Mouse (Mus musculus) cerebellum, postnatal 4 days (tissue): ENCODE data around the gene Ywhag.
A peak's percentile ranks its signal among the peaks of the same experiment; 100 is the strongest.

Source experiments
- DNase-seq, 2 experiments: peaks; one replicate each; pipeline ENCODE4 v3.0.0; 2022; ENCODE audit warnings: low spot score in 2 of 2, mixed read lengths in 1 of 2

The Ywhag gene

GRCm38 (mm10) chr5:135934481-135935175 lies at the start of gene Ywhag:
Gene Ywhag, minus strand, starts transcription at chr5:135934616.
- peak; percentile 94 to 98 for DNase-seq

- peak in 1 of 2 experiments; percentile 65 for DNase-seq
Measured at GRCm38 (mm10) chr5:135982398-135982797, 48.0 kb upstream of the Ywhag start.

GRCm38 (mm10) chr5:135979904-135980303 lies 45.5 kb upstream of the Ywhag start, which contains the start of gene Zp3:
Gene Zp3, plus strand, starts transcription at chr5:135980099.
- no peak for DNase-seq

- no peak for DNase-seq
Measured at GRCm38 (mm10) chr5:135979381-135979780, 45.0 kb upstream of the Ywhag start.

- no peak for DNase-seq
Measured at GRCm38 (mm10) chr5:135975893-135976668, 41.7 kb upstream of the Ywhag start.

GRCm38 (mm10) chr5:135974365-135974764 lies 39.9 kb upstream of the Ywhag start, which contains the start of gene Ssc4d:
Gene Ssc4d, minus strand, starts transcription at chr5:135974531.
- DNase-seq, result no peak

- no peak for DNase-seq
Measured at GRCm38 (mm10) chr5:135971876-135972275, 37.5 kb upstream of the Ywhag start.

- DNase-seq, result no peak
Measured at GRCm38 (mm10) chr5:135970247-135970646, 35.8 kb upstream of the Ywhag start.

GRCm38 (mm10) chr5:135968781-135969180 lies 34.4 kb upstream of the Ywhag start:
- DNase-seq, result peak in 1 of 2 experiments; percentile 57

GRCm38 (mm10) chr5:135966866-135967265 lies 32.5 kb upstream of the Ywhag start:
- DNase-seq, result no peak

- peak in 1 of 2 experiments; percentile 44 for DNase-seq
Measured at GRCm38 (mm10) chr5:135965501-135965930, 31.1 kb upstream of the Ywhag start.

- DNase-seq, result no peak
Measured at GRCm38 (mm10) chr5:135963280-135963627, 28.8 kb upstream of the Ywhag start.

GRCm38 (mm10) chr5:135962492-135963279 lies 28.3 kb upstream of the Ywhag start:
- DNase-seq, result peak; percentile 84 to 94

GRCm38 (mm10) chr5:135962125-135962491 lies 27.7 kb upstream of the Ywhag start:
- no peak for DNase-seq

- DNase-seq, result no peak
Measured at GRCm38 (mm10) chr5:135960909-135961635, 26.7 kb upstream of the Ywhag start.

GRCm38 (mm10) chr5:135959911-135960310 lies 25.5 kb upstream of the Ywhag start:
- no peak for DNase-seq

- DNase-seq, result no peak
Measured at GRCm38 (mm10) chr5:135958367-135958766, 24.0 kb upstream of the Ywhag start.

- DNase-seq, result peak; percentile 61 to 76
Measured at GRCm38 (mm10) chr5:135957207-135957974, 23.0 kb upstream of the Ywhag start.

- no peak for DNase-seq
Measured at GRCm38 (mm10) chr5:135956300-135957206, 22.1 kb upstream of the Ywhag start.

- DNase-seq, result no peak
Measured at GRCm38 (mm10) chr5:135952830-135953229, 18.4 kb upstream of the Ywhag start.
